Mouse (Mus musculus) spleen, postnatal 4 days (tissue): ENCODE measurements around the gene Olfr452.

ENCODE experiments used
- DNase-seq, 2 experiments: peaks; one replicate each; pipeline ENCODE4 v3.0.0; 2022; ENCODE audit warnings: low spot score in 2 of 2

The Olfr452 gene

GRCm38 (mm10) chr6:42784793-42785192 lies at the start of gene Olfr452:
TSS of gene Olfr452 (plus strand) at chr6:42785093.
- DNase-seq: no peak

DNA sequence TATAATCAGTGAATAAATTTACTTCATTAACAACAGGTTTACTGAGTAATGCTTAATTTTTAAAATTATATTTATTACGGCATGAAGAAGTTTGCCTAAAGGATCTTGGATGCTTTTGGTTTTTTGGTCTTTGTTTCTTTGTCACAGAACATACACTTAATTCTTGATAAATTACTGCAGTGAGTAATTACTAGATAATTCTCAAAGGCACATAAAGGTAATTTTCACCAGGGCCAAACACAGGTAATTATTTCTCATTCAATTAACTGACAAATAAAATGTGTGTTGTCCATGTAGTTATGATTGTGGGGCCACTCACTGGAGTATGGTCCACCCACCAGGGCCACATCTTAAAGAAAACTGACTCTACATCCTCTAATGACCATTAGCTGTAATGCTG lies 45.8 kb upstream of the Olfr452 start, which contains the start of gene Olfr453:
Olfr453 (plus strand) TSS at position 301 of the 400 bp plus-strand sequence.
- DNase-seq: no peak

DNA sequence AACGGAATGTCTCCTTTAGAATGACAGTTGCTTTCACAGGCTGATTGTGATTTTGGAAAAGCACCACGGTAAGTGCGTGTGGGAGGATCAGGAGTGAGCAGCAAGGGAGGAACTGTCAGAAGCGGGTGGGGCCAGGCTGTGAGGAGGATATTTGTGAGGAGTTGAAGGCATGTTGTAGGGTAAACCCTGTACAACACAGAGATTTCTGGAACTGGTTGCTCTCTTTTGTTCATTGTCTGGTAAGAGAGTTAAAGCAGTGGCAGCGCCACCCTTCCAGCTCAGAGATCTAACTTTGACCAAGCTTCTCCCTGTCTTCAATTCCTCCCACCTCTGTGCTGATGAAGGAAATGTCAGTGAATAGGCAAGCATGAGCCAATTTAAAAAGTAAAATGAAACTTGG lies 42.6 kb upstream of the Olfr452 start:
- DNase-seq: no peak

DNA sequence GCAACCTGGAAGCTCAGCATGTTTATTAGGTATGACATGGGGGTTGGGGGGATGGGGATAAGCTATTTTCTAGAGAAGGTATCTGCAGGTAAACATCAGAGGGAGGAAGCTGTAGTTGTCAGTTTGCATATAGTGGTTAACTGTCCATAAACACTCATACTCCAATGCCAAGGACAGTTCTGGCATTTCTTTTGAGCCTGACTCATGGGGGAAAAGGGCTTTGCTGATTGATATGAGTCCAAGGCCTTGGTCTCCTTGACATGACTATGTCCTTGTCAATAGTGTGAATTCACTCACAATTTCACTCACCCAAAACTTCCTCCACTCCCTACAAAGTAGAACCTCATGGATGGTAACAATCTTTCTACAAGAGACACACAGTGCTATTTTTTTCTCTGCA lies 37.0 kb upstream of the Olfr452 start:
- DNase-seq: no peak

DNA sequence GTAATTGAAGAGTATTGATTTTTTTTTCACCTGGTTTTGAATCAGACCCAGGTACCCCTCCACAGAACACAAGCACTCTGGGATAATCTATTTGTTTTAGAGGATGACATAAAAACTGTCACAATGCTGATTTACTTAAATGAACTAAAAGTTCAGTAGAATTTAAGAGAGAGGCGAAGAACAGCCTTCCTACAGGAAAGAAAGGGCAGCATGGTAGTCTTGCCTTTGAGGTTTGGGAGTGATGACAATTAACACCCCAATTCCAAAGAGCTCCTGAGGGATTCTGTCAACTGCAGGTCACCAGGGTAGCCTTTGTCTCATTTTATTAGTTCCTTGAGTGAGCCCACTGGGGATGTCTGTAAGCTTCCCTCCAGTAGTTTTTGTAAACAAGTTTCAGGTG lies 28.8 kb upstream of the Olfr452 start, which contains the start of gene Olfr38:
Olfr38 (plus strand) TSS at position 301 of the 400 bp plus-strand sequence.
- DNase-seq: no peak

GRCm38 (mm10) chr6:42777066-42777465 lies 7.8 kb upstream of the Olfr452 start:
- DNase-seq: no peak

DNA sequence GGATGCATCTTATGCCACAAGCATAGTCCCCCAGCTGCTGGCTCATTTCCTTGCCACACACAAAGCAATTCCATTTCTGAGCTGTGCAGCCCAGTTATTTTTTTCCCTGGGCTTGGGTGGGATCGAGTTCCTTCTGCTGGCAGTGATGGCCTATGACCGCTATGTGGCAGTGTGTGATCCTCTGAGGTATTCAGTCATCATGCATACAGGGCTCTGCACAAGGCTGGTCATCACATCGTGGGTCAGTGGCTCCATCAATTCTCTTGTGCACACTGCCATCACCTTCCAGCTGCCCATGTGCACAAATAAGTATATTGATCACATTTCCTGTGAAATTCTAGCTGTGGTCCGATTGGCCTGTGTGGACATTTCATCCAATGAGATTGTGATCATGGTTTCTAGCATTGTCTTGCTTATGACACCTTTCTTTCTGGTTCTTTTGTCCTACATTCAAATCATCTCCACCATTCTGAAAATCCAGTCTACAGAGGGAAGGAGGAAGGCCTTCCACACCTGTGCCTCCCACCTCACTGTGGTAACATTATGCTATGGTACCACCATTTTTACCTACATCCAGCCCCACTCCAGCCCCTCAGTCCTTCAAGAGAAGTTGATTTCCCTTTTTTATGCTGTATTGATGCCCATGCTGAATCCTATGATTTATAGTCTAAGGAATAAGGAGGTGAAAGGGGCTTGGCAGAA lies 5.5 kb downstream of the Olfr452 start:
- no peak for DNase-seq

DNA sequence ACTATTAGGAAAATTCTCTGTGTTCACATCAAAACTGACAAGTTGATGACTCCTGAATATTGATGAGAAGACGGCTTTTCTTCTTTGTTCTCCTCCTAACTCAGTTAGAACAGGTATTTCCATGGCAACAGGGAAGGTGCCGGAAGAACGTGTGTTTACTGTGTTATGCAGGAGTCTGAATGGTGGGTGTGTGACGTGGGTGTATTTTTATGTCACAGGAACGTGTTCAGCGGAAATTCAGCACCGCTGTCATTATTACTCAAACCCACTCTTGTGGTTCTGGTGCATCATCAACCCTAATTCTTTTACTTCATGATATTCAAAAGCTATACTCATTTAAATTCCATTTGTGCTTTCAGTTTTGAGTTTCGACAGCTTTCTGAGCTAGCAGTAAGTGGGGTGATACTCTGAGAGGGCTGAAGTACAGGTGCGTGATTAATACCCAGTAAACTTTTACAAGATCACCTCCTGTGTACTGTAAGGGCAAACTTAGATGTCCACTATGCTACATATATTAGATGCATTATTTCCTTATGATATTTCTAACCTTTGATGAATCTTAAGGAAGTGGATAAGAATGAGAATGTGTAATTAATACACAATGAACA lies 6.2 kb downstream of the Olfr452 start:
- DNase-seq: no peak

GRCm38 (mm10) chr6:42794982-42795381 lies 10.1 kb downstream of the Olfr452 start:
- no peak for DNase-seq

GRCm38 (mm10) chr6:42811639-42812038 lies 26.7 kb downstream of the Olfr452 start, which contains the start of gene Olfr450:
TSS of gene Olfr450 (plus strand) at chr6:42811939.
- no peak for DNase-seq

GRCm38 (mm10) chr6:42834084-42834483 lies 49.2 kb downstream of the Olfr452 start, which contains the start of gene Olfr449:
TSS of gene Olfr449 (plus strand) at chr6:42834384.
- no peak for DNase-seq
